Mouse (Mus musculus) midbrain, embryonic 13.5 days (tissue): ENCODE measurements around the gene Fam166b. TPM values are rescaled to one million over a fixed set of nuclear protein-coding genes. Genes with fewer than 3 reads are reported as not detected.

Source experiments
- ATAC-seq: fragments of 200-750 bp; cut with Nextera tagmentation; 2 replicates; pipeline ENCODE4 v1.8.0; 2017; ENCODE audit warnings: mild to moderate bottlenecking, moderate TSS enrichment, moderate library complexity
- H3K27ac ChIP-seq: fragments of 300-500 bp; sonication (generic); 2 replicates; pipeline ENCODE4 v1.5.1; 2015; ENCODE audit warnings: inconsistent platforms, mild to moderate bottlenecking, moderate library complexity
- H3K27me3 ChIP-seq: fragments of 300-500 bp; sonication (generic); 2 replicates; pipeline ENCODE4 v1.6.1; 2015; ENCODE audit warnings: mild to moderate bottlenecking, inconsistent platforms
- H3K36me3 ChIP-seq: fragments of 300-500 bp; sonication (generic); 2 replicates; pipeline ENCODE4 v1.6.1; 2015; ENCODE audit warnings: mild to moderate bottlenecking, inconsistent platforms
- H3K4me1 ChIP-seq: fragments of 300-500 bp; sonication (generic); replicated peaks from 2 replicates; pipeline ENCODE4 v1.6.1; 2015; ENCODE audit warnings: inconsistent platforms
- H3K4me2 ChIP-seq: fragments of 300-500 bp; sonication (generic); replicated peaks from 2 replicates; pipeline ENCODE4 v1.6.1; 2015; ENCODE audit warnings: moderate library complexity, mild to moderate bottlenecking, inconsistent platforms
- H3K4me3 ChIP-seq: fragments of 300-500 bp; sonication (generic); replicated peaks from 2 replicates; pipeline ENCODE4 v1.5.1; 2015; ENCODE audit warnings: mild to moderate bottlenecking, inconsistent platforms
- H3K9ac ChIP-seq: fragments of 300-500 bp; sonication (generic); replicated peaks from 2 replicates; pipeline ENCODE4 v1.6.1; 2015; ENCODE audit warnings: mild to moderate bottlenecking, inconsistent platforms
- H3K9me3 ChIP-seq: fragments of 300-500 bp; sonication (generic); 2 replicates; pipeline ENCODE4 v1.6.1; 2016; ENCODE audit warnings: mild to moderate bottlenecking, inconsistent platforms
- WGBS: fragments of 180-500 bp; shearing (Covaris S2); methylation state at CpG from one replicate; pipeline ENCODE4 v1.1.7; 2015; 5-methylcytosine and 5-hydroxymethylcytosine counted together
- polyA plus RNA-seq: library from polyadenylated mRNA; unstranded; fragments of >200 nt; fragmentation: Nextera tagmentation; extraction: Ambion mirVana; gene quantifications from 2 replicates; pipeline ENCODE4 v1.2.1, GENCODE M21; 2015

The Fam166b gene
- polyA plus RNA-seq, 1 experiment from 2014 or later, result 0.83 TPM

DNA sequence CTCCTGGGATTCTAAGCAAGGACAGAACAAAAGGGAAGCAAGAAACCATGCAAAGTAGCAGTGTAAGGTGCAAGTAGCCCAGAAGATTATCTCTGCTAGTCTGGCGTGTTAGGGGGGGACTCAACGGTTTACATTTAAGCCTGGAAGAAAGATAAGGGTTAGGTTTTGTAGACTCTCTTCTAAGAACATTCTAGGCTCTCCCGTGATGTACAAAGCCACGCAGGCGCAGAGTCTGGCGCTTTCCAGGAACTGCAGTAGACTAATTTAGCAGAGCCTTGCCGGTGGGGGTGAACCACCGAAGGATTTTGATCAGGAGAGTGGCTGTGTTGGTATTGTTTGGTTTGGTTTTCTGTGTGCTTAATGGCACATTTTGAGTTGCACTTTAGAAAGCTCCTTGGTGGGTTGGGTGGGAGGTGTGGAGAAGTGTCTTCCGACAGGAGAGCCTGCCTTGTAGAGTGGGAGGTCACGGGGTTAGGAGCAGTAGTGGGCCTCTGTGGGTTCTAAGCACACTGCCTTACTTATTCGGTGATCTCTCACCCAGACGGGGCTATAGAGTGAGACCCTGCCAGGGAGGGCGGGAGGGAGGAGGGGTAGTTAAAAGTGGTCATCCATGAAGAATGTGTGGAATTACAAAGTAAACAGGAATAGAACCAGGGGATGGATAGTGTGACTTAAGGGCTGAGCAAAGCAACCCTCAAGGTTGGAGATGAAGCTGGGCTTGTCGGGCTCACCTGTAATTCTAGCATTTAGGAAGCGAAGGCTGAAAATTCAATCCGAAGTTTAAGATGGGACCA lies 11.5 kb downstream of the Fam166b start:
- Histone ChIP-seq H3K4me1 (peaks cover 23% of the 10 kb centered on the region), H3K9ac (no peak overlapping the region), H3K36me3 (peaks cover 71% of the 10 kb centered on the region), H3K9me3 (no peaks in the 10 kb centered on the region), H3K27ac (no peak overlapping the region), H3K4me2 (no peak overlapping the region), H3K4me3 (no peak overlapping the region), H3K27me3 (peaks cover 3% of the 10 kb centered on the region; the same call in 1 of the 2 replicates)
- ATAC-seq, result no peak
- WGBS, result 77% methylated on average over 16 of the region's 16 CpGs

DNA sequence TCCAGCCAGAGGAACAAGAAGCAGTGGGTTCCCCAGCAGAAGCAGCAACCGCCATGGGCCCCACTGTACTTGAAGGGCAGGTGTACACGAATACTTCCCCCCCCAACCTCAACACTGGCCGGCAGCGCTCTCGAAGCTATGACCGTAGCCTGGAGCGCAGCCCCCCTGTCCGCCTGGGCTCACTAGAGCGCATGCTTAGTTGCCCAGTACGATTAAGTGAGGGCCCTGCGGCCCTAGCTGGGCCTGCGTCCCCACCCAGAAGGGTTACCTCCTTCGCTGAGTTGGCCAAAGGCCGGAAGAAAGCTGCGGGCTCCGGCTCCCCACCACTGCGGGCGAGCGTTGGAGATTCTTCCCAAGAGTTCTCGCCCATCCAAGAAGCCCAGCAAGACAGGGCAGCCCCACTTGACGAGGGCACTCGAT lies 12.9 kb downstream of the Fam166b start:
- no peaks in the 10 kb centered on the region for H3K9me3 ChIP-seq
- no peak overlapping the region for H3K4me2 ChIP-seq
- no peak overlapping the region for H3K27ac ChIP-seq
- no peak overlapping the region for H3K9ac ChIP-seq
- no peak overlapping the region for H3K4me3 ChIP-seq
- no peak for ATAC-seq
- 95% methylated on average over 22 of the region's 22 CpGs for WGBS
- no peaks in the 10 kb centered on the region for H3K27me3 ChIP-seq
- peaks cover 61% of the 10 kb centered on the region for H3K36me3 ChIP-seq
- peaks cover 26% of the 10 kb centered on the region for H3K4me1 ChIP-seq

DNA sequence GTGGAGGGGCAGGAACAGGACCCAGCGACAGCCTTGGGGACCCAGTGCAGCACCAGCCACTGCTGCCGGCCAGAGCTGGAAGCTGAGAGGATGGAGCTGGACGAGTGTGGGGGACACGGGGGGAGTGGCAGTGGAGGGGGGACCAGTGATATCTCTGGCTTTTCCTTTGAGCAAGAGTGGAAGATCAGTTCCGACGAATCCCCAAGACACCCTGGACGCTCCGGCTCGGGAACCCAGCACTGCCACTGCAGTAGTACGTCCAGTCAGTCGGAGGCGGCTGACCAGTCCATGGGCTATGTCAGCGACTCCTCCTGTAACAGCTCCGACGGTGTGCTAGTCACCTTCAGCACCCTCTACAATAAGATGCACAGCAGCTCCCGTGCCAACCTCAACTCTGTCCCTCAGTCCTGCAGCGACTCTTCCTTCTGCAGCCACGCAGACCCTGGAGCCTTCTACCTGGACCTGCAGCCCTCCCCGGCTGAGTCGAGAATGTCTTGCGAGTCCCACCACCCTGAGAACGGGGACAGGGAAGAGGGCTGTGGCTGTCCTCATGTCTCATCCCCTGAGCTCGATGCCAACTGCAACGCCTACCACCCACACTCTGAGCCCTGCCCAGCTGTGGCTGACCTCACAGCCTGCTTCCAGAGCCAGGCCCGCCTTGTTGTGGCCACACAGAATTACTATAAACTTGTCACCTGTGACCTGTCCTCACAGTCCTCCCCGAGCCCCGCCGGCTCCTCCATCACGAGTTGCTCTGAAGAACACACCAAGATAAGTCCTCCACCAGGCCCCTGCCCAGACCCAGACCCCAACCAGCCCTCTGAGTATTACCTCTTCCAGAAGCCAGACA lies 13.5 kb downstream of the Fam166b start:
- no peak for ATAC-seq
- Histone ChIP-seq H3K4me3 (no peak overlapping the region), H3K27ac (no peak overlapping the region), H3K9me3 (no peaks in the 10 kb centered on the region), H3K4me1 (peaks cover 30% of the 10 kb centered on the region), H3K9ac (no peak overlapping the region), H3K27me3 (no peaks in the 10 kb centered on the region), H3K4me2 (no peak overlapping the region), H3K36me3 (peaks cover 62% of the 10 kb centered on the region)
- 93% methylated on average over 29 of the region's 29 CpGs for WGBS

DNA sequence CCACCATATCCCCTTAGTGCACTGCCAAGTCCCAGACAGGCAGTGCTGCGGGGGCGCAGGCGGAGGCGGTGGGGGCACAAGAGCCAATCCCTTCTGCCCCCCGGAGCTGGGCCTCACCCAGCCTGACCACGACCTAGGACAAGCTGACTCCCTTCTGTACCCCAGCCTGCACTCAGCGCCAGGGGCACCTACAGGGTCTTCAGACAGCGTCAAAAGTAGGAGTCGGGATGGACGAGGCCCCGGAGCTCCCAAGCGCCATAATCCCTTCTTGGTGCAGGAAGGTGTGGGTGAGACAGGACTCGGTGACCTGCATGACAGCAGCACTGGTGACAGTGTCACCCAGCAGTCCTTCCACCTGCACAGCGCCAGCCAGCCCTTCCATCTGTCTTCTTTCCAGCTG lies 14.2 kb downstream of the Fam166b start:
- ATAC-seq, result no peak
- Histone ChIP-seq H3K9me3 (no peaks in the 10 kb centered on the region), H3K27me3 (no peaks in the 10 kb centered on the region), H3K4me1 (peaks cover 36% of the 10 kb centered on the region), H3K27ac (no peak overlapping the region), H3K9ac (no peak overlapping the region), H3K4me3 (no peak overlapping the region), H3K36me3 (peaks cover 61% of the 10 kb centered on the region), H3K4me2 (no peak overlapping the region)
- 93% methylated on average over 14 of the region's 14 CpGs for WGBS

DNA sequence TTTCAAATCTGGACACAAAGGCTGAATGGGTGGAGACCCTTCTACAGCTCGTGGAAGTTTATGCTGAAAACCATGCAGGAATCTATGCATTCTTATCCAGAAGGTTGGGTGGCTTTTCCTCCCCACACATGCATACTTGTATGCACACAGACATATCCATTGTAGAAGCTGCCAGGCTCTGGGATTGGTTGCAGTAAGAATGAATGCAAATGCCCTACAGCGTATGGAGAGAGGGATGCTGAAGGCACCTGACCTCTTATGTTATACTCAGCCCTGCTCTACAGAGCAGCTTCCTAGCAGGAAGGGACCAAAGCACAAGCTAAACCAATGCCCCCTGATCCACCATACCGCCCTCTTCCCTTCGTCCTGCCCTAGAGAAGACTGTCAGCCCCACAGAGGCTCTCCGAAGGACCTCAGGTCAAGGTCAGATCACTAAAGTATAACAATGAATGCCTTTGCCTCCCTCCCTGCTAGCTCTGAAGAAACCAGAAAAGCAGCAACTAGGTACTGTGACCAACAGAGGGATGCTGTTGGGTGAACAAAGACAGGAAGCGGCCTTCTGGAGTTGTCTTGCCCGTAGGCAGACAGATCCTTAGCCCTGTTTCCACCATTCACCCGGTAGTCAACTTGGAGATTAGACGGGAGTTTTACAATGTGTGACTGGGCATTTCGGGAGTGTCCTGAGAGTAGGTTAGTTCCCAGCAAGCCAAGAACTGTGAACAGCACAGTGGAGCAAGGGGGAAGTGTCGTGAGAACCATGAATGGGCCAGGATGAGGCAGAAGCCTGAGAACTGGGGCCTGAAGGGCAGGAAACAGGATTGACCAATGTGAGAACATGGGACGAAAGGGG lies 21.6 kb downstream of the Fam166b start:
- Histone ChIP-seq H3K9me3 (no peaks in the 10 kb centered on the region), H3K27me3 (no peaks in the 10 kb centered on the region), H3K27ac (peak overlapping the region; percentile 97), H3K9ac (peak overlapping the region; percentile 93), H3K4me1 (peaks cover 46% of the 10 kb centered on the region), H3K4me3 (peak overlapping the region; percentile 68), H3K4me2 (peak overlapping the region; percentile 77), H3K36me3 (peaks cover 4% of the 10 kb centered on the region; the same call in 1 of the 2 replicates)
- peak; percentile 59 for ATAC-seq
- WGBS, result 66% methylated on average over 12 of the region's 12 CpGs

DNA sequence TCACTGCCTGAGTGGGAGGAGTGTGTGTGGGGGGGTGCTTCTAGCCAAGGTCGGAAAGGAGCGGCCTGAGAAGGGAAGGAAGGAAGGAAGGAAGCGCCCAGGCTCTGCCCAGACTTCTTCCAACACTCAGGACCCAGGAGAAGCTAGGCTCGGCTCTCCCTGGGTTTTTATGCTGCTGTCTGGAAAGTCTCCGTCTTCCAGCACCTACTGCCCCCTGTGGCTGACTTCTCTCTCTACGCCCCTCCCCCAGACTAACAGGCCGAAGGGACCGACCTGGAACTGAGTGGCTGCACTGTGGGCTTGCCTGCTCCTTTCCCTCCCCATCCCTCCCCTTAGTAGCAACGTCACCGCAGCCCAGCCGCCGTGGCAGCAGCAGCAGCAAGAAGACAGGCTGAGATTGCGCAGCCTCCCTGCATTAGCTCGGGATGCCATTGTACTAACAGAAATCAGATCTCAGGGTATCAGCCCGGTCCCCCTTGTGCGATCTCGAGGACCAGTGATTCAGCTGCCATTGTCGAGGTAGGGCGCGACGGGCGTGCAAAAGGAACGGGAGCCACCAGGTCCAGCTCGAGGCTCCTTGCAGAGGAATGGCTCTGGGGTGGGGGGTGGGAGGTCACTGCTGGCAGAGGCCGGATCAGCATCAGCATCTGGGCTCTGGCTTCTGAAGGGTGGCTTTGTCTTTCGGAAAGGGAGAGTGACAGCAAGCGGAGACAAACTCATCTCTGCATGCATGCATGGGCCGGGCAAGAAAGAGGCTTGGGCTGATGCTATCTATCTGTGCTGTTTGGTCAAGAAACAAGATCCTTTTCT lies 22.6 kb downstream of the Fam166b start:
- peak overlapping the region; percentile 68 for H3K4me3 ChIP-seq
- no peaks in the 10 kb centered on the region for H3K27me3 ChIP-seq
- H3K36me3 ChIP-seq, result peaks cover 7% of the 10 kb centered on the region; the same call in 1 of the 2 replicates
- H3K27ac ChIP-seq, result peak overlapping the region; percentile 97
- 1% methylated on average over 28 of the region's 28 CpGs for WGBS
- peaks cover 48% of the 10 kb centered on the region for H3K4me1 ChIP-seq
- H3K4me2 ChIP-seq, result peak overlapping the region; percentile 77
- peak; percentile 97 for ATAC-seq
- peak overlapping the region; percentile 93 for H3K9ac ChIP-seq
- H3K9me3 ChIP-seq, result no peaks in the 10 kb centered on the region

DNA sequence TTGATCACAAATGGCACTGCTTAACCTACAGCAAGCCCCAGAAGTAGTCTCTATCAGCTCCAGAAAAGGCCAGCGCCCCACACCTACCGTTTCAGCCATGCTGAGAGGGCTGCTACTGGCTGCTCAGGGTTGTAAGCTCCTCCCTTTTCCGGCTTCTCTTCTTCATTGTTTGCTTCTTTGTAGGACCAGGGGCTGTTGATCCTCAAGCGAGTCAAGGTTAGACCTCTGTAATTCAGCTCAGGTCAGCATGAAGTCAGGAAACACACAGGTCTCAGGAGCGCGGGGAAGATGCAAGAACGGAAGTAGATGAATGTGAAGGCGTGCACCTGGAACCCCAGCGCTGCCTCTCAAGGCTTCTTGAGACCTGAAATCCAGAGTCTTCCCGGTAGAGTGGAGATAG lies 24.2 kb downstream of the Fam166b start:
- Histone ChIP-seq H3K36me3 (peaks cover 4% of the 10 kb centered on the region; the same call in 1 of the 2 replicates), H3K4me2 (no peak overlapping the region), H3K4me3 (no peak overlapping the region), H3K27me3 (no peaks in the 10 kb centered on the region), H3K9me3 (no peaks in the 10 kb centered on the region), H3K4me1 (peaks cover 47% of the 10 kb centered on the region), H3K27ac (no peak overlapping the region), H3K9ac (no peak overlapping the region)
- no peak for ATAC-seq
- 91% methylated on average over 10 of the region's 10 CpGs for WGBS

DNA sequence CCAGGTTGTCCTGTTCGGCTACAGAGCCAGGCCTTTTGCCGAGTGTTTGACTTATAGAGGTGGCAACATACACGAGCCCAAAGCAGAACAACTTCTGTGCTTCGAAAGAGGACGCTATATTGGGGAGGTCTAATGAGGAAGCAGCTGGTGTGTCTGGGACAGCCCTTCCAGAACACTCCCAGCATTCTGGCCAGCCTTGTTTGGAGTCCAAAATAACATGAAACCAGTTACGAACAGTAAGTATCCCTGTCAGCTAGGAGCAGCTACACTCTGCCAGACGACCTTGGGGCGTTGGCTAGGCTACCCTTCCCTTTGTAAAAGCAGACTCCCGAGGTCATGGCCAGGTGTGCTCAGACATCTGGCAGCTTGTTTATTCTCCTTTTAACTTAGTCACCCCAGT lies 26.7 kb downstream of the Fam166b start:
- Histone ChIP-seq H3K9ac (no peak overlapping the region), H3K4me3 (no peak overlapping the region), H3K27me3 (no peaks in the 10 kb centered on the region), H3K27ac (no peak overlapping the region), H3K9me3 (no peaks in the 10 kb centered on the region), H3K4me2 (no peak overlapping the region), H3K36me3 (peaks cover 4% of the 10 kb centered on the region; the same call in 1 of the 2 replicates), H3K4me1 (peaks cover 48% of the 10 kb centered on the region)
- no peak for ATAC-seq
- WGBS, result 89% methylated on average over 9 of the region's 9 CpGs

DNA sequence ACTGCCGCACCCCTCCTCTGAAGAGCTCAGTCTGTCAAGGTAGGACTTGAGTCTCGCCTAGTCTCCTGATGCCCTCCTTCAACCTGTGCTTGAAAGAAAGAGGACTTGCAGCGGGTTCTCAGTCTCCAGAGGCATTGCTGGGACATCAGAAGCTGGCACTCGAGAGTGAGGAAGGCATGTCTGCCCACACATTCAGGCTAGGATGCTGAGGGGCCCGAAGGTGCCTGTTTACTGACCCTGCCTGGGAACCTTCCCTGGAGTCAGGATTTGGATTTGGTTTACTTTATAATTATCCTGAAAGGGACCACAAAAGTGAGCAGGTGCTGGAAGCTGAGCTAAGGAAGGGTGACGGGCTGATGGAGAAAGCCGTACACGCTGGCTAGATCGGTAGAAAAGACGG lies 27.4 kb downstream of the Fam166b start:
- Histone ChIP-seq H3K9me3 (no peaks in the 10 kb centered on the region), H3K27me3 (no peaks in the 10 kb centered on the region), H3K36me3 (peaks cover 4% of the 10 kb centered on the region; the same call in 1 of the 2 replicates), H3K9ac (peak overlapping the region; percentile 39; the same call in 1 of the 2 replicates), H3K4me1 (peaks cover 46% of the 10 kb centered on the region), H3K4me3 (no peak overlapping the region), H3K4me2 (no peak overlapping the region), H3K27ac (no peak overlapping the region)
- WGBS, result 86% methylated on average over 10 of the region's 10 CpGs
- ATAC-seq, result no peak

DNA sequence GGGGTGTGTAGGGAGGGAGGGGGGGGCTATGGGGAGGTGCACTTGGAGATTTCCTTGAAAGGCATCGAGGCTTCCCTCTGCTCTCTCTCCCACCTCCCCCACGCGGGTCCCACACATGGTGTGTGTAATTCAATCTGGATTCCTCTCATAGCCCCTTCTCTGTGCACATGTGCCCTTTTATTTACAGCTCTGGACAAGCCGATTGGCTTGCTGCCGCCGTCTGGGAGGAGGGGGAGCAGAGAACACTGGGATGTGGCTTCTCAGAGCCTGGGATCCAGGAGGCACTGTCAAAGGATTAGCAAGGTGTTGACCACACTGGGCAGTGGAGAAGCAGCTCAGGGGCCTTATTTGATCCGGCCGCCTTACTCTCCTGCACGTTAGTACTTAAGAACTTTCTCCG lies 28.0 kb downstream of the Fam166b start:
- ATAC-seq, result peak; percentile 21; the same call in 1 of the 2 replicates
- H3K9me3 ChIP-seq, result no peaks in the 10 kb centered on the region
- H3K4me1 ChIP-seq, result peaks cover 44% of the 10 kb centered on the region
- peaks cover 4% of the 10 kb centered on the region; the same call in 1 of the 2 replicates for H3K36me3 ChIP-seq
- H3K27ac ChIP-seq, result peak overlapping the region; percentile 39; the same call in 1 of the 2 replicates
- H3K4me2 ChIP-seq, result no peak overlapping the region
- 21% methylated on average over 10 of the region's 10 CpGs for WGBS
- peak overlapping the region; percentile 39 for H3K9ac ChIP-seq
- no peaks in the 10 kb centered on the region for H3K27me3 ChIP-seq
- no peak overlapping the region for H3K4me3 ChIP-seq
